Mouse (Mus musculus): ENCODE measurements around the gene Cdkal1. TPM values are rescaled to one million over a fixed set of nuclear protein-coding genes. Genes with fewer than 3 reads are reported as not detected.

Cdkal1 gene
- polyA plus RNA-seq, 1 experiment from 2014 or later = 14.7 TPM

GRCm38 (mm10) chr13:29196798-29197498, 658.5 kb downstream of the Cdkal1 start:
- Histone ChIP-seq H3K4me2 (replicated peaks; ENCODE audit: low read depth) (no peak overlapping the region), H3K9me3 (ENCODE audit: control insufficient read depth, low read length) (no peaks in the 10 kb centered on the region), H3K9ac (ENCODE audit: low read length) (no peak overlapping the region), H3K27me3 (ENCODE audit: control insufficient read depth, insufficient read depth, low read length) (no peaks in the 10 kb centered on the region), H3K36me3 (ENCODE audit: control insufficient read depth, insufficient read depth, low read length) (no peaks in the 10 kb centered on the region), H3K27ac (replicated peaks) (no peak overlapping the region), H3K4me1 (replicated peaks; ENCODE audit: control insufficient read depth, insufficient read depth) (0 out of 2 replicates have a peak, but pooled peaks cover 2% of the 10 kb centered on the region), H3K4me3 (ENCODE audit: low read depth, low read length) (no peak overlapping the region)
- DNase-seq (ENCODE audit: low spot score) (no peak), ATAC-seq (ENCODE audit: low FRiP score, low TSS enrichment) (no peak)
- WGBS = 45% methylated on average over 9 of the region's 9 CpGs
- TF ChIP-seq EP300 (optimal IDR thresholded peaks at IDR 0.05) (no peak), CTCF (IDR thresholded peaks at IDR 0.05; ENCODE audit: low read depth) (no peak)

DNA sequence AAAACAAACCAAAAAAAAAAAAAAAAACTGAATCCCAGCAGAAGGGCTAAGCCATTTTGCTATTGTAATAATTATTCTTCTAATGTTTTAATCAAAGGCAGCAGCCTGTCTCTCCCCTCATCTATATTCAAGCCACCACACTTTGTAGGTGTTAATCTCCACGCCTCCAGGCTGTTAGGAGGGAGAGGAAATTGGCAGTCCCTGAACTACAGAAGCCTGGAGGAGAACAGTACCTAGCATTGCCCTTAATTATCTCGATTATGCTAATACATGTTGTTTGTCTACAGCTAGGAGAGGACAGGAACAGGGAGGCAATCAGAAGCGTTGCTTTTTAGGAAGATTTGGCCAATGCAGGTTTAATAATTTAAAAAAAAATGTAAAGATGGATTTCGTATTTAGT, 659.8 kb downstream of the Cdkal1 start:
- no peak overlapping the region for H3K27ac ChIP-seq (replicated peaks)
- H3K36me3 ChIP-seq (ENCODE audit: control insufficient read depth, insufficient read depth, low read length) = no peaks in the 10 kb centered on the region
- DNase-seq (ENCODE audit: low spot score) (no peak), ATAC-seq (ENCODE audit: low FRiP score, low TSS enrichment) (no peak)
- 0 out of 2 replicates have a peak, but pooled peaks cover 2% of the 10 kb centered on the region for H3K4me1 ChIP-seq (replicated peaks; ENCODE audit: control insufficient read depth, insufficient read depth)
- WGBS = 54% methylated on average over 4 of the region's 4 CpGs
- H3K27me3 ChIP-seq (ENCODE audit: control insufficient read depth, insufficient read depth, low read length) = no peaks in the 10 kb centered on the region
- no peaks in the 10 kb centered on the region for H3K9me3 ChIP-seq (ENCODE audit: control insufficient read depth, low read length)
- H3K4me2 ChIP-seq (replicated peaks; ENCODE audit: low read depth) = no peak overlapping the region
- no peak overlapping the region for H3K9ac ChIP-seq (ENCODE audit: low read length)
- TF ChIP-seq CTCF (IDR thresholded peaks at IDR 0.05; ENCODE audit: low read depth) = no peak
- TF ChIP-seq EP300 (optimal IDR thresholded peaks at IDR 0.05) = no peak
- H3K4me3 ChIP-seq (ENCODE audit: low read depth, low read length) = no peak overlapping the region

GRCm38 (mm10) chr13:29194946-29195345, 660.5 kb downstream of the Cdkal1 start:
- TF ChIP-seq CTCF (IDR thresholded peaks at IDR 0.05; ENCODE audit: low read depth) (no peak), EP300 (optimal IDR thresholded peaks at IDR 0.05) (no peak)
- DNase-seq (ENCODE audit: low spot score) (no peak), ATAC-seq (ENCODE audit: low FRiP score, low TSS enrichment) (no peak)
- 0 out of 2 replicates have a peak, but pooled peaks cover 2% of the 10 kb centered on the region for H3K4me1 ChIP-seq (replicated peaks; ENCODE audit: control insufficient read depth, insufficient read depth)
- 70% methylated on average over 4 of the region's 4 CpGs for WGBS
- H3K4me3 ChIP-seq (ENCODE audit: low read depth, low read length) = no peak overlapping the region
- H3K9ac ChIP-seq (ENCODE audit: low read length) = no peak overlapping the region
- H3K27me3 ChIP-seq (ENCODE audit: control insufficient read depth, insufficient read depth, low read length) = no peaks in the 10 kb centered on the region
- H3K9me3 ChIP-seq (ENCODE audit: control insufficient read depth, low read length) = no peaks in the 10 kb centered on the region
- H3K36me3 ChIP-seq (ENCODE audit: control insufficient read depth, insufficient read depth, low read length) = no peaks in the 10 kb centered on the region
- H3K4me2 ChIP-seq (replicated peaks; ENCODE audit: low read depth) = no peak overlapping the region
- no peak overlapping the region for H3K27ac ChIP-seq (replicated peaks)

DNA sequence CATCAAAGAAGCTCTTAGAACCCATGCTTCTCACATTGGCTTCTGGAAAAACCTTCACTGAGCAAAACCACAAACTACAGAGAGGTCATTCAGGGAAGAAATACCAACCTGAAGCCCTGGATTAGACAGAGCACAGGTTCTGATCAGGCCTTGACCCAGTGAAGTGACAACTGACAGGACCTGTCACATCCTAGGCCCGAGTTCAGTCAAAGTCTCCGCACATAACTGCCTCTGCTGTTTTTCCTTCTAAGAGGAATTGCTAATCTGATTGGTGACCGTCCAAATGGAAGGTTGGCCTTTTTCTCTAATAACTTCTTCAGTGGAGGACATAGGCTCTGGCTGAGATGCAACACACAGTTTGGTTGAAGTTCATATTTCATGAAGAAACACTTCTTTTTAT, 662.8 kb downstream of the Cdkal1 start:
- Histone ChIP-seq H3K4me3 (ENCODE audit: low read depth, low read length) (no peak overlapping the region), H3K9me3 (ENCODE audit: control insufficient read depth, low read length) (no peaks in the 10 kb centered on the region), H3K9ac (ENCODE audit: low read length) (no peak overlapping the region), H3K27ac (replicated peaks) (no peak overlapping the region), H3K4me1 (replicated peaks; ENCODE audit: control insufficient read depth, insufficient read depth) (no peaks in the 10 kb centered on the region), H3K36me3 (ENCODE audit: control insufficient read depth, insufficient read depth, low read length) (no peaks in the 10 kb centered on the region), H3K4me2 (replicated peaks; ENCODE audit: low read depth) (no peak overlapping the region), H3K27me3 (ENCODE audit: control insufficient read depth, insufficient read depth, low read length) (no peaks in the 10 kb centered on the region)
- DNase-seq (ENCODE audit: low spot score) (no peak), ATAC-seq (ENCODE audit: low FRiP score, low TSS enrichment) (no peak)
- TF ChIP-seq CTCF (IDR thresholded peaks at IDR 0.05; ENCODE audit: low read depth) = no peak
- TF ChIP-seq EP300 (optimal IDR thresholded peaks at IDR 0.05) = no peak
- 58% methylated on average over 3 of the region's 3 CpGs for WGBS

DNA sequence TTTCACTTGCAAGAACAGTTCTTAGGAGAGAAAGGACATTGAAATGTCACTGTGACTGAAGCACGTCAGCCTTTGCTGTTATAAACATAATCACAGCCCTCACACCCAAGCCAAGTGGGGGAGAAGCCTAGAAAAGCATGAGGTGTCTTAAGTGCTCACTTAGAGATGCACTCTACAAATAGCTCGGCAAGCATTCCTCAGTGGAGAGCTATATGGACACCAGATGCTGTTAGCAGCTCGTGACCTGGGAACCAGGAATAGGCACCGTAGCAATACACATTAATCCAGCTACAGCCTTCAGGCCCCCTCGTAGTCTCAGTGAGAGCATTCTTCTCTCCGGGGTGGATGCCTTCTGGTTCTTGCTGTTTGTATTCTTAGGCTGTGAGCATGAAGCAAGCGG, 664.9 kb downstream of the Cdkal1 start:
- Histone ChIP-seq H3K9me3 (ENCODE audit: control insufficient read depth, low read length) (no peaks in the 10 kb centered on the region), H3K27ac (replicated peaks) (no peak overlapping the region), H3K4me2 (replicated peaks; ENCODE audit: low read depth) (no peak overlapping the region), H3K36me3 (ENCODE audit: control insufficient read depth, insufficient read depth, low read length) (no peaks in the 10 kb centered on the region), H3K4me3 (ENCODE audit: low read depth, low read length) (no peak overlapping the region), H3K27me3 (ENCODE audit: control insufficient read depth, insufficient read depth, low read length) (no peaks in the 10 kb centered on the region), H3K9ac (ENCODE audit: low read length) (no peak overlapping the region), H3K4me1 (replicated peaks; ENCODE audit: control insufficient read depth, insufficient read depth) (no peaks in the 10 kb centered on the region)
- WGBS = 70% methylated on average over 7 of the region's 7 CpGs
- ATAC-seq (ENCODE audit: low FRiP score, low TSS enrichment) (no peak), DNase-seq (ENCODE audit: low spot score) (no peak)
- no peak for TF ChIP-seq EP300 (optimal IDR thresholded peaks at IDR 0.05)
- no peak for TF ChIP-seq CTCF (IDR thresholded peaks at IDR 0.05; ENCODE audit: low read depth)

- no peak for DNase-seq (ENCODE audit: low spot score)
- no peaks in the 10 kb centered on the region for H3K9me3 ChIP-seq (ENCODE audit: control insufficient read depth, low read length)
- no peak for TF ChIP-seq CTCF (IDR thresholded peaks at IDR 0.05; ENCODE audit: low read depth)
- no peak for TF ChIP-seq EP300 (optimal IDR thresholded peaks at IDR 0.05)
- no peak for ATAC-seq (ENCODE audit: low FRiP score, low TSS enrichment)
- H3K4me1 ChIP-seq (replicated peaks; ENCODE audit: control insufficient read depth, insufficient read depth) = no peaks in the 10 kb centered on the region
- H3K27ac ChIP-seq (replicated peaks) = no peak overlapping the region
- no peaks in the 10 kb centered on the region for H3K36me3 ChIP-seq (ENCODE audit: control insufficient read depth, insufficient read depth, low read length)
- no peak overlapping the region for H3K9ac ChIP-seq (ENCODE audit: low read length)
- no peaks in the 10 kb centered on the region for H3K27me3 ChIP-seq (ENCODE audit: control insufficient read depth, insufficient read depth, low read length)
- no peak overlapping the region for H3K4me3 ChIP-seq (ENCODE audit: low read depth, low read length)
- WGBS = 84% methylated on average over 5 of the region's 5 CpGs
- no peak overlapping the region for H3K4me2 ChIP-seq (replicated peaks; ENCODE audit: low read depth)
These were observed 668.7 kb downstream of the Cdkal1 start for GRCm38 (mm10) chr13:29186748-29187147.
